Mouse (Mus musculus) lung, postnatal 14 days (tissue): Measurements from ENCODE around the gene Ralgapa1.

ENCODE experiments used
- DNase-seq: peaks from one replicate; pipeline ENCODE4 v3.0.0; 2021

Ralgapa1 gene

GRCm38 (mm10) chr12:55820661-55821314 lies at the start of gene Ralgapa1:
Gene Ralgapa1 (minus strand): TSS chr12:55821167.
- DNase-seq: peak; percentile 88

GRCm38 (mm10) chr12:55869622-55870322 lies 48.8 kb upstream of the Ralgapa1 start:
- no peak for DNase-seq

GRCm38 (mm10) chr12:55867738-55868137 lies 46.8 kb upstream of the Ralgapa1 start:
- no peak for DNase-seq

GRCm38 (mm10) chr12:55860631-55861030 lies 39.7 kb upstream of the Ralgapa1 start:
- no peak for DNase-seq

- DNase-seq: no peak
Measured at GRCm38 (mm10) chr12:55859409-55860349, 38.7 kb upstream of the Ralgapa1 start.

- no peak for DNase-seq
Measured at GRCm38 (mm10) chr12:55850650-55851049, 29.7 kb upstream of the Ralgapa1 start.

GRCm38 (mm10) chr12:55847851-55848250 lies 26.9 kb upstream of the Ralgapa1 start:
- DNase-seq: no peak

GRCm38 (mm10) chr12:55846741-55847140 lies 25.8 kb upstream of the Ralgapa1 start:
- DNase-seq: peak; percentile 25

GRCm38 (mm10) chr12:55837495-55837894 lies 16.5 kb upstream of the Ralgapa1 start:
- no peak for DNase-seq

- DNase-seq: peak; percentile 95
Measured at GRCm38 (mm10) chr12:55836199-55836951, 15.4 kb upstream of the Ralgapa1 start, which contains the start of gene Brms1l. Gene Brms1l (plus strand): TSS chr12:55836324.

- DNase-seq: no peak
Measured at GRCm38 (mm10) chr12:55835857-55836198, 14.9 kb upstream of the Ralgapa1 start.

GRCm38 (mm10) chr12:55834891-55835290 lies 13.9 kb upstream of the Ralgapa1 start:
- no peak for DNase-seq

- no peak for DNase-seq
Measured at GRCm38 (mm10) chr12:55833906-55834625, 13.1 kb upstream of the Ralgapa1 start.

GRCm38 (mm10) chr12:55832961-55833360 lies 12.0 kb upstream of the Ralgapa1 start:
- DNase-seq: no peak

- peak; percentile 81 for DNase-seq
Measured at GRCm38 (mm10) chr12:55831101-55831500, 10.1 kb upstream of the Ralgapa1 start.

- DNase-seq: no peak
Measured at GRCm38 (mm10) chr12:55825537-55825936, 4.6 kb upstream of the Ralgapa1 start.

GRCm38 (mm10) chr12:55824027-55824426 lies 3.1 kb upstream of the Ralgapa1 start:
- no peak for DNase-seq

- peak; percentile 27 for DNase-seq
Measured at GRCm38 (mm10) chr12:55820119-55820660, 777 bp downstream of the Ralgapa1 start.

GRCm38 (mm10) chr12:55816488-55816887 lies 4.5 kb downstream of the Ralgapa1 start:
- no peak for DNase-seq

GRCm38 (mm10) chr12:55805035-55805434 lies 15.9 kb downstream of the Ralgapa1 start:
- DNase-seq: no peak

- no peak for DNase-seq
Measured at GRCm38 (mm10) chr12:55801131-55801530, 19.8 kb downstream of the Ralgapa1 start.

GRCm38 (mm10) chr12:55800144-55800543 lies 20.8 kb downstream of the Ralgapa1 start:
- DNase-seq: no peak
